Mouse (Mus musculus) intestine, embryonic 15.5 days (tissue): ENCODE results near the gene Stra6. TPM values are rescaled to one million over a fixed set of nuclear protein-coding genes. Genes with fewer than 3 reads are reported as not detected.

Experiments used
- polyA plus RNA-seq: library from polyadenylated mRNA; unstranded; fragments of >200 nt; fragmentation: Nextera tagmentation; extraction: Ambion mirVana; gene quantifications from 2 replicates; pipeline ENCODE4 v1.2.1, GENCODE M21; 2015

Gene Stra6
- polyA plus RNA-seq, 1 experiment from 2014 or later = 4.6 TPM

Other genes with a start within 250 kb of the Stra6 start
- gene Arid3b, start 227.0 kb upstream of the Stra6 start, polyA plus RNA-seq = 7.4 and 7.8 TPM in 2 replicates
- 89.0 and 91.1 TPM in 2 replicates for gene Ubl7, start 152.8 kb upstream of the Stra6 start, polyA plus RNA-seq
- gene Sema7a, start 123.7 kb upstream of the Stra6 start, polyA plus RNA-seq = 0.58 and 0.89 TPM in 2 replicates
- gene Cyp11a1, start 57.4 kb upstream of the Stra6 start, polyA plus RNA-seq = 9.3 and 22.1 TPM in 2 replicates
- 0.09 TPM in 1 of 2 replicates, not detected in the other for gene Ccdc33, start 55.0 kb downstream of the Stra6 start, polyA plus RNA-seq
- 83.4 and 84.8 TPM in 2 replicates for gene Islr, start 140.5 kb downstream of the Stra6 start, polyA plus RNA-seq
- 1.3 and 1.4 TPM in 2 replicates for gene Islr2, start 140.5 kb downstream of the Stra6 start, polyA plus RNA-seq
- 13.2 and 15.6 TPM in 2 replicates for gene Pml, start 186.0 kb downstream of the Stra6 start, polyA plus RNA-seq
- 21.3 and 21.4 TPM in 2 replicates for gene Stoml1, start 189.4 kb downstream of the Stra6 start, polyA plus RNA-seq
- gene Loxl1, start 249.4 kb downstream of the Stra6 start, polyA plus RNA-seq = 34.1 and 36.2 TPM in 2 replicates